Mouse (Mus musculus) stomach, adult 2 months (tissue): ENCODE results near the gene Trappc2l. TPM values are rescaled to one million over a fixed set of nuclear protein-coding genes. Genes with fewer than 3 reads are reported as not detected.

ENCODE experiments used
- polyA plus RNA-seq: library from polyadenylated mRNA; depleted of rRNA; stranded (reverse); fragments of >200 nt; gene quantifications from 2 replicates; pipeline ENCODE4 v1.2.3, GENCODE M21; 2012; rRNA removed

The Trappc2l gene
- 70.7 and 75.9 TPM in 2 replicates for polyA plus RNA-seq

GRCm38 (mm10) chr8:122611295-122612133, at the start of gene Trappc2l, which contains the start of gene Galns:
Gene Trappc2l (plus strand): TSS chr8:122611640.
Gene Galns (minus strand): TSS chr8:122611463.

GRCm38 (mm10) chr8:122567361-122568108, 43.9 kb upstream of the Trappc2l start, which contains the start of gene Cdt1:
Gene Cdt1 (plus strand): TSS chr8:122568015.

GRCm38 (mm10) chr8:122576648-122577022, 34.8 kb upstream of the Trappc2l start, which contains the start of gene Aprt:
Gene Aprt (minus strand): TSS chr8:122576909.

GRCm38 (mm10) chr8:122622727-122623126, 11.3 kb downstream of the Trappc2l start, which contains the start of gene Pabpn1l:
Gene Pabpn1l (minus strand): TSS chr8:122622739.

Other genes with a start within 250 kb of the Trappc2l start
- 8.7 and 12.0 TPM in 2 replicates for gene Zc3h18, start 235.0 kb upstream of the Trappc2l start, polyA plus RNA-seq
- gene Il17c, start 189.6 kb upstream of the Trappc2l start, polyA plus RNA-seq, result 0.62 TPM in 1 of 2 replicates, not detected in the other
- gene Cyba, start 178.7 kb upstream of the Trappc2l start, polyA plus RNA-seq, result 98.1 and 167 TPM in 2 replicates
- 23.8 and 27.7 TPM in 2 replicates for gene Mvd, start 168.2 kb upstream of the Trappc2l start, polyA plus RNA-seq
- gene Snai3, start 150.9 kb upstream of the Trappc2l start, polyA plus RNA-seq, result 3.2 and 5.0 TPM in 2 replicates
- gene Rnf166, start 135.6 kb upstream of the Trappc2l start, polyA plus RNA-seq, result 34.2 and 46.6 TPM in 2 replicates
- gene Ctu2, start 135.5 kb upstream of the Trappc2l start, polyA plus RNA-seq, result 20.3 and 26.9 TPM in 2 replicates
- 41.3 and 43.5 TPM in 2 replicates for gene Piezo1, start 60.3 kb upstream of the Trappc2l start, polyA plus RNA-seq
- 8.9 and 27.7 TPM in 2 replicates for gene Cdt1, start 43.6 kb upstream of the Trappc2l start, polyA plus RNA-seq
- gene Aprt, start 34.7 kb upstream of the Trappc2l start, polyA plus RNA-seq, result 143 and 230 TPM in 2 replicates
- gene Galns, start 177 bp upstream of the Trappc2l start, polyA plus RNA-seq, result 3.8 and 5.1 TPM in 2 replicates
- gene Pabpn1l, start 11.1 kb downstream of the Trappc2l start, polyA plus RNA-seq, result 0.14 TPM in 1 of 2 replicates, not detected in the other
- gene Cbfa2t3, start 87.5 kb downstream of the Trappc2l start, polyA plus RNA-seq, result 5.2 and 6.4 TPM in 2 replicates
- 13.9 and 15.6 TPM in 2 replicates for gene Acsf3, start 163.8 kb downstream of the Trappc2l start, polyA plus RNA-seq
- 0.13 and 0.23 TPM in 2 replicates for gene Cdh15, start 236.3 kb downstream of the Trappc2l start, polyA plus RNA-seq